Comparison of ENCODE assay signal across 18 mouse cellular contexts in genomic region chr1:113964431-113964830, GRCm38 (mm10).
DNase-seq lines count a peak whose midpoint lies in the region; ATAC-seq and TF ChIP-seq lines count a peak whose summit lies in the region.
"Had no signal": no experiment of that assay in that cellular context is flagged by ENCODE, and none has a peak within 500 bp of the region (broad histone marks: within the 10 kb centered on the region; RNA-seq: fewer than 3 reads in every experiment).

No protein-coding gene starts in this region.

- H3K36me3 ChIP-seq in ES-Bruce4 (ENCODE audit: control insufficient read depth, insufficient read depth, low read length, poor library complexity, severe bottlenecking) (no peaks in the 10 kb centered on the region), ES-E14 (ENCODE audit: control insufficient read depth, insufficient read depth, low read length, poor library complexity, severe bottlenecking) (no peaks in the 10 kb centered on the region)
- no peaks in the 10 kb centered on the region for H3K36me3 ChIP-seq in forebrain, embryonic 16.5 days (ENCODE audit: control insufficient read depth, insufficient read depth)
- H3K36me3 ChIP-seq: embryonic facial prominence, embryonic 10.5 days; embryonic facial prominence, embryonic 12.5 days; forebrain, embryonic 15.5 days had no signal

- TF ChIP-seq EP300 in ES-Bruce4 (IDR thresholded peaks at IDR 0.05; ENCODE audit: insufficient read depth, low read depth, low read length), result no peak

- H3K4me1 ChIP-seq in ES-Bruce4 (ENCODE audit: control insufficient read depth, insufficient read depth, low read length), result peaks cover 3% of the 10 kb centered on the region
- peaks cover 2 to 21% of the 10 kb centered on the region in 2 experiments for H3K4me1 ChIP-seq in ES-E14 (ENCODE audit: control insufficient read depth in 2 of 2, insufficient read depth in 2 of 2, low read length in 2 of 2, poor library complexity in 1 of 2)
- no peaks in the 10 kb centered on the region for H3K4me1 ChIP-seq in forebrain, embryonic 16.5 days (replicated peaks; ENCODE audit: control insufficient read depth, insufficient read depth, low read length)
- H3K4me1 ChIP-seq: embryonic facial prominence, embryonic 10.5 days; embryonic facial prominence, embryonic 12.5 days; forebrain, embryonic 13.5 days; forebrain, embryonic 15.5 days had no signal

- DNase-seq in ES-E14 (ENCODE audit: low read depth, low spot score) (no peak), ZHBTc4 (ENCODE audit: low read depth, low spot score) (peak; percentile 58)
- no peak for DNase-seq in gastrocnemius, postnatal 25 days
- no peak for DNase-seq in adrenal gland, postnatal 14 days
- DNase-seq: adrenal gland, adult 2 months; adrenal gland, postnatal 10 days; adrenal gland, postnatal 36 days; cerebellum, adult 11-12 months; cerebellum, adult 2 months; cerebellum, adult 9-10 months; cerebellum, postnatal 10 days; cerebellum, postnatal 25 days had no signal

- in situ Hi-C loops in ES-E14 (cut with MboI; ENCODE audit: low sequenced_read_pairs in 2 of 2, unreplicated experiment in 2 of 2), result no loop called here

- 58% methylated on average over 2 of the region's 2 CpGs for WGBS in forebrain, embryonic 16.5 days

- TF ChIP-seq CTCF in ES-Bruce4 (IDR thresholded peaks at IDR 0.05; ENCODE audit: low read depth, low read length), result no peak

- no peak for TF ChIP-seq POLR2A in ES-Bruce4 (IDR thresholded peaks at IDR 0.05; ENCODE audit: insufficient read depth, low read length)

- H3K9me3 ChIP-seq in ES-Bruce4 (replicated peaks; ENCODE audit: control insufficient read depth, insufficient read depth, low read length, poor library complexity, severe bottlenecking) (peaks cover 2% of the 10 kb centered on the region; the same call in 1 of the 2 replicates), ES-E14 (ENCODE audit: control insufficient read depth, insufficient read depth, low read depth, low read length) (no peaks in the 10 kb centered on the region)
- no peaks in the 10 kb centered on the region for H3K9me3 ChIP-seq in forebrain, embryonic 16.5 days (ENCODE audit: control insufficient read depth, low read length)
- H3K9me3 ChIP-seq: embryonic facial prominence, embryonic 10.5 days; embryonic facial prominence, embryonic 12.5 days; forebrain, embryonic 13.5 days; forebrain, embryonic 15.5 days had no signal

- no peak for ATAC-seq in forebrain, embryonic 16.5 days
- ATAC-seq: forebrain, embryonic 13.5 days; forebrain, embryonic 15.5 days had no signal

- H3K9ac ChIP-seq in ES-Bruce4 (ENCODE audit: low read depth, poor library complexity, severe bottlenecking), result no peak overlapping the region
- no peak overlapping the region for H3K9ac ChIP-seq in ES-E14 (ENCODE audit: insufficient read depth, low read depth, low read length, poor library complexity, severe bottlenecking)
- no peak overlapping the region for H3K9ac ChIP-seq in forebrain, embryonic 16.5 days (replicated peaks; ENCODE audit: low read depth, low read length)
- H3K9ac ChIP-seq: embryonic facial prominence, embryonic 12.5 days; forebrain, embryonic 13.5 days; forebrain, embryonic 15.5 days had no signal

- no peaks in the 10 kb centered on the region for H3K27me3 ChIP-seq in ES-Bruce4 (ENCODE audit: control insufficient read depth, insufficient read depth, low read length, poor library complexity, severe bottlenecking)
- H3K27me3 ChIP-seq in forebrain, embryonic 16.5 days (replicated peaks; ENCODE audit: control insufficient read depth, insufficient read depth, low read length), result no peaks in the 10 kb centered on the region
- H3K27me3 ChIP-seq: embryonic facial prominence, embryonic 12.5 days; forebrain, embryonic 13.5 days; forebrain, embryonic 15.5 days had no signal

- no peak overlapping the region for H3K4me2 ChIP-seq in forebrain, embryonic 16.5 days (ENCODE audit: low read length)
- H3K4me2 ChIP-seq: embryonic facial prominence, embryonic 12.5 days; forebrain, embryonic 13.5 days; forebrain, embryonic 15.5 days had no signal

- H3K4me3 ChIP-seq in ES-Bruce4 (ENCODE audit: low read depth, low read length), result no peak overlapping the region
- H3K4me3 ChIP-seq in ES-E14 (ENCODE audit: insufficient read depth in 1 of 2, low read depth in 1 of 2, low read length in 2 of 2, poor library complexity in 1 of 2, severe bottlenecking in 1 of 2), result peak overlapping the region; percentile 33 to 37; a peak in 2 of 4 replicates
- no peak overlapping the region for H3K4me3 ChIP-seq in forebrain, embryonic 16.5 days (replicated peaks; ENCODE audit: low read length)
- H3K4me3 ChIP-seq: embryonic facial prominence, embryonic 10.5 days; embryonic facial prominence, embryonic 12.5 days; forebrain, embryonic 13.5 days; forebrain, embryonic 15.5 days had no signal

- H3K27ac ChIP-seq in ES-Bruce4 (ENCODE audit: insufficient read depth, low read length) (peak overlapping the region; percentile 98), ES-E14 (ENCODE audit: insufficient read depth, low read depth, low read length, poor library complexity, severe bottlenecking) (peak overlapping the region; percentile 87; the same call in 1 of the 2 replicates)
- H3K27ac ChIP-seq in forebrain, embryonic 16.5 days (ENCODE audit: low read length), result no peak overlapping the region
- H3K27ac ChIP-seq: embryonic facial prominence, embryonic 10.5 days; embryonic facial prominence, embryonic 12.5 days; forebrain, embryonic 13.5 days; forebrain, embryonic 15.5 days had no signal

TF ChIP-seq in ES-E14, 5 proteins besides CTCF, POLR2A, EP300 and RAD21:
- TF ChIP-seq MAFK (IDR thresholded peaks at IDR 0.05; ENCODE audit: insufficient read depth, low read depth, low read length), result no peak
- no peak for TF ChIP-seq ZNF384 (IDR thresholded peaks at IDR 0.05; ENCODE audit: low read depth, low read length)
- TF ChIP-seq HCFC1 (IDR thresholded peaks at IDR 0.05; ENCODE audit: borderline replicate concordance, insufficient read depth, low read length), result no peak
- TF ChIP-seq ZC3H11A (IDR thresholded peaks at IDR 0.05; ENCODE audit: borderline replicate concordance, low read depth, low read length), result no peak
- TF ChIP-seq CHD2 (IDR thresholded peaks at IDR 0.05; ENCODE audit: low read depth, low read length), result no peak; the same call in 1 of the 2 replicates

Comparison
In these comparisons a context has a peak if more than half of its experiments do, and no peak if none do; other contexts are left out.
1. H3K4me3 ChIP-seq: peak in ES-E14 (2 of 2); none in ES-Bruce4 (single experiment) and forebrain, embryonic 16.5 days (single experiment).